Mouse (Mus musculus) stomach, adult 2 months (tissue): Measurements from ENCODE around the gene Olfr390. TPM values are rescaled to one million over a fixed set of nuclear protein-coding genes. Genes with fewer than 3 reads are reported as not detected.

Source experiments
- polyA plus RNA-seq: library from polyadenylated mRNA; depleted of rRNA; stranded (reverse); fragments of >200 nt; gene quantifications from 2 replicates; pipeline ENCODE4 v1.2.3, GENCODE M21; 2012; rRNA removed

The Olfr390 gene
- not detected in 2 replicates for polyA plus RNA-seq

GRCm38 (mm10) chr11:73782664-73783063 lies at the start of gene Olfr390:
Gene Olfr390, plus strand, starts transcription at chr11:73782964.

DNA sequence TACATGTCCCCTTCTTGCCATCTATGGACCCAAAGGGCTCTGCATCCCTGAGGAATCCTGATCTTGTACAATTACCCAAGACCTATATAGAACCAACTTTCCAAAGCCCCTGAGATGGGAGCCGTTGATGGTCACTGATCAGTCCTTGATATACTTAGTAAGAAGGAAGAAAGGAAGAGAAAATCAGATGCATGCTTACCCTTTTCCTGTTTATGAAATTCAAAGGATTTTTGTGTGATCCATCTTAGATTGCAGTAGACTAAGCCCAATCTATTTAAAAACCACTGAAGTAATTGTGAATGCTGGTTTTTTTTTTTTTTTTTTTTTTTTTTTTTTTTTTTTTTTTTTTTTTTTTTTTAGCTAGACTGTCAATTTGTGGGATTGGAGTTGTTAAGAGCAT lies 2.2 kb upstream of the Olfr390 start, which contains the start of gene Olfr389:
Gene Olfr389, minus strand, starts transcription at position 101 of the 400 bp plus-strand sequence.

DNA sequence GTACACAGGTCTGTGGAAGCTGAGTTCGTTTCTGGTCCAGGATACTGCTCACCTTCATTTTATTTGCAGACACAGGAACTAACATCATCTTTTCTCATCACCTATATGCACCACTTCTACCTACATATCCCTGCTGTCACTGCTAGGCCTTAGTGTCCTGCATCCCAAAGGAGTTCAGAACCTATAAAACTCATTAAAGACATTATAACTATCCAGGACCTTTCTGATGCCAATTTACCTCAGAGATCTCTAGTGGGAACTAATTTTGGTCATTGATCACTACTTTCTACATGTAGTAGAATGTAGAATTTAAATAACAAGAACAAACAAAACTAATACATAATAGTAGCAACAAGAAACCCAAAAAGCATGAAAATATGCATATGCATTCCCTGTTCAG lies 20.2 kb downstream of the Olfr390 start, which contains the start of gene Olfr391-ps:
Gene Olfr391-ps, minus strand, starts transcription at position 101 of the 400 bp plus-strand sequence.

GRCm38 (mm10) chr11:73816949-73817348 lies 34.2 kb downstream of the Olfr390 start, which contains the start of gene Olfr392:
Gene Olfr392, minus strand, starts transcription at chr11:73817049.

Other genes with a start within 250 kb of the Olfr390 start
- not detected in 2 replicates for gene Olfr385, start 190.0 kb upstream of the Olfr390 start, polyA plus RNA-seq
- not detected in 2 replicates for gene Olfr384, start 184.4 kb upstream of the Olfr390 start, polyA plus RNA-seq
- gene Zfp735, start 94.2 kb upstream of the Olfr390 start, polyA plus RNA-seq, result not detected in 2 replicates
- not detected in 2 replicates for gene Olfr389, start 2.3 kb upstream of the Olfr390 start, polyA plus RNA-seq
- not detected in 2 replicates for gene Olfr391-ps, start 20.1 kb downstream of the Olfr390 start, polyA plus RNA-seq
- not detected in 2 replicates for gene Olfr392, start 34.1 kb downstream of the Olfr390 start, polyA plus RNA-seq
- gene Olfr393, start 68.5 kb downstream of the Olfr390 start, polyA plus RNA-seq, result not detected in 2 replicates
- gene Olfr394, start 107.8 kb downstream of the Olfr390 start, polyA plus RNA-seq, result not detected in 2 replicates
- not detected in 2 replicates for gene Olfr395, start 126.3 kb downstream of the Olfr390 start, polyA plus RNA-seq
- not detected in 2 replicates for gene Olfr23, start 153.7 kb downstream of the Olfr390 start, polyA plus RNA-seq
- gene Olfr397, start 177.9 kb downstream of the Olfr390 start, polyA plus RNA-seq, result not detected in 2 replicates
- not detected in 2 replicates for gene Olfr398, start 207.4 kb downstream of the Olfr390 start, polyA plus RNA-seq